Mouse (Mus musculus) heart, postnatal 0 days (tissue): ENCODE data around the gene Olfr390.

Experiments used
- CTCF ChIP-seq: IDR thresholded peaks from 2 replicates; pipeline ENCODE4 v1.5.1; 2016; ENCODE audit warnings: antibody characterized with exemption, control low read depth, low read depth
- EP300 ChIP-seq: IDR thresholded peaks from 2 replicates; pipeline ENCODE4 v1.6.1; 2016; ENCODE audit warnings: antibody characterized with exemption, low read depth

DNA sequence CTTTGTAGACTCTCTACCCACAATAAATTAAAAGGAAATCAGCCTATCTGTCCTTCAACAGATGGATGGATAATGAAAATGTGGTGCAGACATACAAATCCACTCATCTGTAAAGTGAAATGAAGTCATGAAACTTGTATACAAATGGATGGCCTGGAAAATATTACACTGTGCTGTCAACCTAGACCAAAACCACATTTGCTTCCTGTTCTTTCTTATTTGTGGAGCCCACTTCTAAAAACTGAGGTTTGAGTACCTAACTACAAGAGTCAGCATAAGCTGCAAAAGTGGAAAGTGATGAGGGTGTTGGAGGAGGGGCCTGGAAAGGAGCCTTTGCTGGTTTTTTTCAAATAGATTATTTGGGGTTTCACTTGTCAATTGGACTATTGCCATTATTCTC, 23.6 kb upstream of the Olfr390 start:
- TF ChIP-seq CTCF: no peak
- no peak for TF ChIP-seq EP300
